Mouse (Mus musculus) neutrophil, adult 5-6 weeks (primary cell): ENCODE data around the gene D430041D05Rik. TPM values are rescaled to one million over a fixed set of nuclear protein-coding genes. Genes with fewer than 3 reads are reported as not detected.

Experiments used
- ATAC-seq: fragments of 151-379, 151-347 bp; 2 replicates; pipeline ENCODE4 v1.8.0; 2017; ENCODE audit warnings: mild to moderate bottlenecking, moderate TSS enrichment; ENCODE audit not compliant: insufficient number of reproducible peaks, poor library complexity, low FRiP score, severe bottlenecking; ENCODE audit errors: extremely low read depth
- total RNA-seq: library from RNA; stranded (forward); fragments of 200-1000 nt; gene quantifications from 2 replicates; pipeline ENCODE4 v1.2.3, GENCODE M21; 2017

Gene D430041D05Rik
- total RNA-seq, 1 experiment from 2014 or later = 0.12 TPM

- no peak for ATAC-seq
Measured at GRCm38 (mm10) chr2:104411806-104412205, 993 bp upstream of the D430041D05Rik start.

GRCm38 (mm10) chr2:104409851-104410821 is 677 bp downstream of the D430041D05Rik start:
- no peak for ATAC-seq

- no peak for ATAC-seq
Measured at GRCm38 (mm10) chr2:104408351-104408750, 2.5 kb downstream of the D430041D05Rik start.

GRCm38 (mm10) chr2:104407913-104408312 is 2.9 kb downstream of the D430041D05Rik start:
- ATAC-seq = no peak

GRCm38 (mm10) chr2:104404036-104404435 is 6.8 kb downstream of the D430041D05Rik start:
- ATAC-seq = no peak

- ATAC-seq = no peak
Measured at GRCm38 (mm10) chr2:104398651-104399290, 12.0 kb downstream of the D430041D05Rik start.

GRCm38 (mm10) chr2:104395961-104396360 is 14.9 kb downstream of the D430041D05Rik start:
- ATAC-seq = no peak

GRCm38 (mm10) chr2:104394769-104395168 is 16.0 kb downstream of the D430041D05Rik start:
- ATAC-seq = no peak

- ATAC-seq = no peak
Measured at GRCm38 (mm10) chr2:104392700-104393312, 18.0 kb downstream of the D430041D05Rik start.

GRCm38 (mm10) chr2:104389231-104389630 is 21.6 kb downstream of the D430041D05Rik start:
- no peak for ATAC-seq

- ATAC-seq = no peak
Measured at GRCm38 (mm10) chr2:104385941-104386340, 24.9 kb downstream of the D430041D05Rik start.

GRCm38 (mm10) chr2:104383589-104383988 is 27.2 kb downstream of the D430041D05Rik start:
- no peak for ATAC-seq

- no peak for ATAC-seq
Measured at GRCm38 (mm10) chr2:104382813-104383212, 28.0 kb downstream of the D430041D05Rik start.

- ATAC-seq = no peak
Measured at GRCm38 (mm10) chr2:104379304-104379703, 31.5 kb downstream of the D430041D05Rik start.

- no peak for ATAC-seq
Measured at GRCm38 (mm10) chr2:104378791-104379190, 32.0 kb downstream of the D430041D05Rik start.

- ATAC-seq = no peak
Measured at GRCm38 (mm10) chr2:104377990-104378389, 32.8 kb downstream of the D430041D05Rik start.

- ATAC-seq = no peak
Measured at GRCm38 (mm10) chr2:104372156-104372555, 38.7 kb downstream of the D430041D05Rik start.

GRCm38 (mm10) chr2:104371606-104372130 is 39.1 kb downstream of the D430041D05Rik start:
- no peak for ATAC-seq

GRCm38 (mm10) chr2:104367836-104368298 is 42.9 kb downstream of the D430041D05Rik start:
- no peak for ATAC-seq
